Mouse (Mus musculus): Measurements from ENCODE around the gene Ncapg2.
A peak's percentile ranks its signal among the peaks of the same experiment; 100 is the strongest.

The Ncapg2 gene

DNA sequence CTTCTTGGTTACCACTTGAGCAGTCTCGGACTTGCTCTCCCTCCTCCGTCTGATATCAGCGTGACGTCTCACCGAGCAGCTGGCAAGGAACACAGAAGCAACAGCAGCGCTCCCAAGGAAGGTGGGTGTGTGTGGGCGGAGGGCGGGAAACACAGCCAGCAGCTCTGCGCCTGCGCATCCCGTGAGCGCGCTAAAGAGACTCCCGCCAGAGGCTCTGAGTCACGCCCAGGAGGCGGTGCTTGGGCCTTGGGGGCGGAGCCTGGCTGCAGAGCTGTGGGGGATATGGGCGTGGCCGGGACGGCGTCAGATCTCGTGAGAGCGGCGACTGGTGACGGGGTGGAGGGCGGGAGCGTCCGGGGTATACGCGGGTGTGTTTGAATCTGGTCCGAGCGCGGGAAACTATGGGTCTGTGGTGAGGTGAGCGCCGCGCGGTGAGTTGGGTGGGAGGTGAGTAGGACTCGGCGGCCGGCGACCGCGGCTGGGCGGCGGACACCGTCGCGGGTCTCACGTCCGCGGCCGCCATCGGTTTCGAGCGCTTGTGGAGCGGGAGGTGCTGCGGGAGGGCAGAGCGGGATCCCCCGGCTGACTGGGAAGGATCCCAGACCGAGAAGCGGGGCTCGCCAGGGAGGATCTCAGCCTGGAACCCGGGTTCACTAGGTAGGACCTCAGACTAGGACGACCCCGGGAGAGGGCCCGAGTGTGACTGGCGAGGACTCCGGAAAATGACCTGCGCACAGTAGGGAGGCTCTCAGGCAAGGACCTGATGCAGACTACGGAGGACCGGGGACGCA, at the start of gene Ncapg2:
TSS of gene Ncapg2 (plus strand) at position 358 of the 791 bp plus-strand sequence.
- DNase-seq (ENCODE audit: low spot score): peak; percentile 98

DNA sequence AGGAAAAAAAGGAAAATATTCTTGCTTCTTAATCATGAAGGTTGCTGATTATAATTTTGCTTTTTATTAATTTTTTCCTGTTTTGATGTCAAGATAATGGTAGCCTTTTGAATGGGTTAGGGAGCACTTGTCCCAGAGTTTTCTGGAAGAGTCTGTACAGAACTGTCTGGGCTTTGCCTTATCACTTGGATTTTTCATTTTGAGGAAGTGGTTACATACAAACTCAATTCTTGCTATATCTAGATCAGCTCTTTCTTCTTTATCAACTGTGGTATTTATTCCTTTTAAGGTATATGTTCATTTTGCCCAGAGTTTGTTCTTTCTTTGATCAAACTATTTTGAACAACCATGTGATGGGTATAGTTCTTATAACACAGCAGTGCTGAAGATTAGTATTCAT, 43.1 kb upstream of the Ncapg2 start:
- DNase-seq (ENCODE audit: low spot score): no peak

- DNase-seq (ENCODE audit: low spot score): no peak
Measured at GRCm38 (mm10) chr12:116366900-116367299, 38.3 kb upstream of the Ncapg2 start.

- DNase-seq (ENCODE audit: low spot score): no peak
Measured at GRCm38 (mm10) chr12:116367346-116367745, 37.9 kb upstream of the Ncapg2 start.

GRCm38 (mm10) chr12:116368857-116369256, 36.3 kb upstream of the Ncapg2 start:
- no peak for DNase-seq (ENCODE audit: low spot score)

GRCm38 (mm10) chr12:116383101-116383500, 22.1 kb upstream of the Ncapg2 start:
- DNase-seq (ENCODE audit: low spot score): no peak

- no peak for DNase-seq (ENCODE audit: low spot score)
Measured at GRCm38 (mm10) chr12:116383995-116384394, 21.2 kb upstream of the Ncapg2 start.

DNA sequence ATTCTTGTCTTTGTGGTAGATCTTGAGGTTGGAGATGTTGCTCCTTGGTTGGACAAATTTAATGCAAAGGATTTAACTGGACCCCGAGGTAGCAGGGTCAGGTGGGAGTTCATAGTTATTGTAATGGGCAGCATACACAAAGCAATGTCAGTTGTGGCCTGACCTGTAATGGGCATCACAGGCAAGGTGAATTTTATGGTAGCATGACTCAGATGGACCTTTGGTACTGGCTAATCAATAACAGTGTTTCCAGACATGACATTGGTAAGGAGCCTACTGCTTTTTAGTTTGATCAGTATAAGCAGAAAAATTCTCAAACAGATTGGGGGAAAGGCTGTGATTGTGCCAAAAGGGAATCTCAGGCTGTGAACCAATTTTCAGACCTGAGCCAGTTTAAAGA, 18.4 kb upstream of the Ncapg2 start:
- DNase-seq (ENCODE audit: low spot score): no peak

GRCm38 (mm10) chr12:116389868-116390267, 15.3 kb upstream of the Ncapg2 start:
- no peak for DNase-seq (ENCODE audit: low spot score)

- no peak for DNase-seq (ENCODE audit: low spot score)
Measured at GRCm38 (mm10) chr12:116394327-116394726, 10.9 kb upstream of the Ncapg2 start.

DNA sequence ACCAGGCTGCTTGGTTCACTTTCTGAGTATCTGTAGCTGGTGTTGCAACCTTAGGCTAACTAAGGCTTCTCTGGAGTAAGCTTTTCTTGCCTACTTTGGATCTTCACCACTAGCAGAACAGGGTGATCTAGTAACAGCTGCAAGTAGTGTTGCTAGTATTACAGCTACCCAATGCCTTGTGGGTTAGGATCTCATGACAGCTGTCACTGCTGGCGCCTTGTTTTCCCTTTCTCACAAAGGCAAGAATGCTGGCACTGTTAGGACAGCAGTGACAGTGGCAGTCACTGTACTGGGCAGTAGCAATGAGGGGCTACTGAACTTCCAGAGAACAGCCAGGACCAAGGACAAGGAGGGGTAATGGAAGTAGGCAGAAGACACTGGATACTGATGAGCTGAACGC, 9.9 kb upstream of the Ncapg2 start:
- DNase-seq (ENCODE audit: low spot score): no peak

- DNase-seq (ENCODE audit: low spot score): no peak
Measured at GRCm38 (mm10) chr12:116396072-116396695, 9.0 kb upstream of the Ncapg2 start.

DNA sequence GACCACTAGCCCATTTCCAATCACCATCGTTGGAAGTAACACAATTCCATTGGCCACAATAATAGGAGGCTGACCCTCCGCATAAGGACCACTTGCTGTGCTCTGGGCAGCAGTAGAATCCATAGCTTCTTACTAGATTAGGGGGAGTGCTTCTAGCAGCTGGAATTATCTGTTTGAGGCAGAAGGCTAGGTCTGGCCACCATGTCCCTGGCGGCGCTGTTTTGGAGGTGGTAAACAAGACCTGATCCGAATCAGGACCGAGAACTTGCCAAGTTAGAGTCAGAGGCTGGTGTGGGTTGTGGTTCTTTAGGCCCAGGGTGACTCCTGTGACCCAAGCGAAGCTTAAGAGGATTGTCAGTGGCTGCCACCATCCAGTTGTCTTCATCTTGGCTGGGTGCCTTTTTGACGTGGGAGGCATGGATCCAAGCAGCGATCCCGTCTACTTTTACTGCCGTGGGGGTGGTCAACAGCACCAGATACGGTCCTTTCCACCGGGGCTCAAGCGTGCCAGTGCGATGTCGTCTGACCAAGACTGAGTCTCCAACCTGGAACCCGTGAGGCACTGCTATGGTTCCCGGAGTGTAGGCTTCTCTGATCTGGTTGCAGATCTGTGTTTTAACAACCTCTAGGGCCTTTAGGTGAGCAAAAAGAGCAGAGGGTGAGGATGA, 1.1 kb upstream of the Ncapg2 start:
- DNase-seq (ENCODE audit: low spot score): no peak

DNA sequence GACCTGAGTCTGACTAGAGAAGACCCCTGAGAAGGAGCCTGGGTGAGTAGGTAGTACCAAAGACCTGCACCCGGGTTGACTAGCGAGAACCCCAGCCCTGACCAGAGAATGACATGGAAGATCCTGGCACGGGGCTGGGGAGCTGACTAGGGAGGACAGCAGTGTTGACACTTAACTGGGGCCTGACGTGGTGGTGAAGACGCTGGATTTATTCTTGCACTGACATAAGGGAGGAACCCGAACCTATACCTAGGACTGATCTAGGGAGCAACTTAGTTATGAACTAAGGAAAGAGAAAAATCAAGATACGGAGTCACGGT, 594 bp downstream of the Ncapg2 start:
- peak; percentile 15 for DNase-seq (ENCODE audit: low spot score)

- no peak for DNase-seq (ENCODE audit: low spot score)
Measured at GRCm38 (mm10) chr12:116407883-116408282, 2.7 kb downstream of the Ncapg2 start.

- DNase-seq (ENCODE audit: low spot score): no peak
Measured at GRCm38 (mm10) chr12:116414941-116415340, 9.7 kb downstream of the Ncapg2 start.

DNA sequence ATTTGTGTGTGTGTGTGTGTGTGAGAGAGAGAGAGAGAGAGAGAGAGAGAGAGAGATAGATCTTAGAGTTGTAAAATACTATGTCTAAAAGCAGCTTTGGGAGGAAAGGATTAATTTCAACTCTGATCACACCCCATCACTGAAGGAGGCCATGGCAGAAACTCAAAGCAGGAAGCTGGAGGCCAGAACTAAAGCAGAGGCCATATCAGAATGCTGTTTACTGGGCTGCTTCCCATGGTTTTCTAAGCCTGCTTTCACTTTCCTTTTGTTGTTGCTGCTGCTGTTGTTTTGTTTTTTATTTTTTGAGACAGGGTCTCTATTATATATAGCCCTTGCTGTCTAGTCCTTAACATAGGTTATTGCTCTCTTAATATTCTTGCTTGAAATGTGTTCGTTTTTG, 11.3 kb downstream of the Ncapg2 start:
- DNase-seq (ENCODE audit: low spot score): peak; percentile 22

- DNase-seq (ENCODE audit: low spot score): no peak
Measured at GRCm38 (mm10) chr12:116421656-116422055, 16.5 kb downstream of the Ncapg2 start.

DNA sequence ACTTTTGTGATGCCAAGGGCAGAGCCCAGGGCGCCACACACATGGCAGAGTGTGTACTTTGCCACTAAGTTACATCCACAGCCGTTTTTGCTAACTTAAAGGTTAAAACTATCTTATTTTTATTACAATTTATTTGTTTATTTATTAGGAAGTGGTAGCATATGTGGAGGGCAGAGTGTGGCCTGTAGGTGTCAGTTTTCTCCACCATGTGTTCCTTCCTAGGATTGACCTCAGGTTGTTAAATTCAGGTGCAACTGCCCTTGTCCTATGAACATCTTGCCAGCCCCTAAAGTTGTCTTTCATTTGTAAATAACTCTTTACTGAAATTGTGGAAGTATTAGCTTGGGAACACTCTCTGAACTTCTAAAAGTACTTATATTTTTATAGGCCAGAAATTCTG, 20.2 kb downstream of the Ncapg2 start:
- DNase-seq (ENCODE audit: low spot score): no peak

GRCm38 (mm10) chr12:116433742-116434141, 28.5 kb downstream of the Ncapg2 start:
- no peak for DNase-seq (ENCODE audit: low spot score)

- DNase-seq (ENCODE audit: low spot score): no peak
Measured at GRCm38 (mm10) chr12:116435232-116435631, 30.0 kb downstream of the Ncapg2 start.

GRCm38 (mm10) chr12:116436125-116436524, 30.9 kb downstream of the Ncapg2 start:
- DNase-seq (ENCODE audit: low spot score): no peak

- DNase-seq (ENCODE audit: low spot score): no peak
Measured at GRCm38 (mm10) chr12:116438591-116438990, 33.4 kb downstream of the Ncapg2 start.
